In genomic region chr12:114996817-114997216, GRCm38 (mm10) we compare ENCODE assay signal across 20 mouse cellular contexts.
DNase-seq lines count a peak whose midpoint lies in the region; ATAC-seq and TF ChIP-seq lines count a peak whose summit lies in the region.
"Had no signal": no experiment of that assay in that cellular context is flagged by ENCODE, and none has a peak within 500 bp of the region (broad histone marks: within the 10 kb centered on the region; RNA-seq: fewer than 3 reads in every experiment).

No protein-coding gene starts in this region.

- H3K4me1 ChIP-seq in midbrain, postnatal 0 days (ENCODE audit: insufficient read depth, low read length), result no peaks in the 10 kb centered on the region
- H3K4me1 ChIP-seq: heart, embryonic 12.5 days; kidney, embryonic 15.5 days; limb, embryonic 15.5 days; midbrain, embryonic 12.5 days; stomach, embryonic 15.5 days had no signal

- no peaks in the 10 kb centered on the region for H3K27me3 ChIP-seq in midbrain, postnatal 0 days (ENCODE audit: insufficient read depth, low read length)
- H3K27me3 ChIP-seq: heart, embryonic 12.5 days; kidney, embryonic 15.5 days; limb, embryonic 15.5 days; midbrain, embryonic 12.5 days; stomach, embryonic 15.5 days had no signal

- H3K36me3 ChIP-seq in midbrain, postnatal 0 days (ENCODE audit: insufficient read depth, low read length), result no peaks in the 10 kb centered on the region
- H3K36me3 ChIP-seq: heart, embryonic 12.5 days; kidney, embryonic 15.5 days; limb, embryonic 15.5 days; midbrain, embryonic 12.5 days; stomach, embryonic 15.5 days had no signal

- DNase-seq in B cell, adult 2 months, result peak; percentile 18 to 22
- DNase-seq in induced T-regulatory cell, adult 2 months (ENCODE audit: low read depth), result peak; percentile 63
- DNase-seq in thymus, postnatal 10 days (ENCODE audit: low spot score in 2 of 2), result peak; percentile 32 to 69
- DNase-seq in cerebellum, adult 18-20 months, result no peak
- no peak for DNase-seq in midbrain, postnatal 0 days (ENCODE audit: low spot score)
- DNase-seq: cerebellum, postnatal 14 days; layer of hippocampus, postnatal 36 days; lung, adult 2 months; lung, postnatal 4 days; right cerebral cortex, adult 18-20 months; spleen, adult 18-20 months had no signal

- no peak for TF ChIP-seq CTCF in midbrain, postnatal 0 days (IDR thresholded peaks at IDR 0.05)

- peaks cover 20% of the 10 kb centered on the region for H3K9me3 ChIP-seq in midbrain, postnatal 0 days (ENCODE audit: low read length)
- H3K9me3 ChIP-seq: limb, embryonic 15.5 days; stomach, embryonic 15.5 days had no signal

- H3K9ac ChIP-seq in midbrain, postnatal 0 days (replicated peaks; ENCODE audit: low read length, poor library complexity, severe bottlenecking), result no peak overlapping the region
- H3K9ac ChIP-seq: heart, embryonic 12.5 days; kidney, embryonic 15.5 days; limb, embryonic 15.5 days; midbrain, embryonic 12.5 days; stomach, embryonic 15.5 days had no signal

- no peak overlapping the region for H3K4me2 ChIP-seq in midbrain, postnatal 0 days (ENCODE audit: low read depth, low read length, poor library complexity, severe bottlenecking)
- H3K4me2 ChIP-seq: heart, embryonic 12.5 days; kidney, embryonic 15.5 days; limb, embryonic 15.5 days; midbrain, embryonic 12.5 days; stomach, embryonic 15.5 days had no signal

- H3K27ac ChIP-seq in midbrain, postnatal 0 days (ENCODE audit: low read depth, low read length), result no peak overlapping the region
- H3K27ac ChIP-seq: kidney, embryonic 15.5 days; limb, embryonic 15.5 days; midbrain, embryonic 12.5 days; stomach, embryonic 15.5 days had no signal

- no peak overlapping the region for H3K4me3 ChIP-seq in midbrain, postnatal 0 days (ENCODE audit: low read depth, low read length)
- H3K4me3 ChIP-seq: heart, embryonic 12.5 days; kidney, embryonic 15.5 days; limb, embryonic 15.5 days; midbrain, embryonic 12.5 days; myocyte; stomach, embryonic 15.5 days had no signal

- peak; percentile 75 for ATAC-seq in CD4-positive, CD25-positive, alpha-beta regulatory T cell, adult 4 months
- no peak for ATAC-seq in erythroid progenitor cell, adult 5-6 weeks (replicated peaks; ENCODE audit: low FRiP score, poor library complexity, severe bottlenecking)
- ATAC-seq in midbrain, postnatal 0 days (ENCODE audit: low FRiP score), result no peak
- ATAC-seq: forebrain, embryonic 14.5 days had no signal

Comparison
In these comparisons a context has a peak if more than half of its experiments do, and no peak if none do; other contexts are left out.
1. DNase-seq: peak in B cell, adult 2 months (2 of 2), induced T-regulatory cell, adult 2 months (single experiment) and thymus, postnatal 10 days (2 of 2); none in cerebellum, adult 18-20 months (0 of 2) and midbrain, postnatal 0 days (single experiment).